Mouse (Mus musculus) urinary bladder, postnatal 25 days (tissue): ENCODE results near the gene Slc30a5.

Experiments used
- DNase-seq: peaks from one replicate; pipeline ENCODE4 v3.0.0; 2022; ENCODE audit warnings: low spot score

Gene Slc30a5

GRCm38 (mm10) chr13:100755329-100755728, 77.9 kb downstream of the Slc30a5 start:
- DNase-seq = no peak

- DNase-seq = no peak
Measured at GRCm38 (mm10) chr13:100754186-100754585, 79.0 kb downstream of the Slc30a5 start.

DNA sequence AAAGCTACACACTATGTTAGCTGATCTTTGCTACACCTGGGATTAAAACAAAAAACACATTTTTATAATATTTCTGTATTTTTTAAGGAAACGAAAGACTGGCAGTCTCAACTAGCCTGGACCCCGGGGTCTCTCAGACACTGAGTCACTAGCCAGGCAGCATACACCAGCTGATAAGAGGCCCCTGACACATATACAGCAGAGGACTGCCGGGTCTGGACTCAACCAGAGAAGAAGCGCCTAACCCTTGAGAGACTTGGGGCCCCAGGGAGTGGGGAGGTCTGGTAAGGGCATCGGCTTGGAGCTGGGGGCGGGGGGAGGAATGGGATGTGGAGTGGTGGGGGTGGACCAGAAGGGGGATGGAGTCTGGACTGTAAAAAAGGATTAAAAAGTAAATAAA, 80.2 kb downstream of the Slc30a5 start:
- no peak for DNase-seq
